In the genomic region with DNA sequence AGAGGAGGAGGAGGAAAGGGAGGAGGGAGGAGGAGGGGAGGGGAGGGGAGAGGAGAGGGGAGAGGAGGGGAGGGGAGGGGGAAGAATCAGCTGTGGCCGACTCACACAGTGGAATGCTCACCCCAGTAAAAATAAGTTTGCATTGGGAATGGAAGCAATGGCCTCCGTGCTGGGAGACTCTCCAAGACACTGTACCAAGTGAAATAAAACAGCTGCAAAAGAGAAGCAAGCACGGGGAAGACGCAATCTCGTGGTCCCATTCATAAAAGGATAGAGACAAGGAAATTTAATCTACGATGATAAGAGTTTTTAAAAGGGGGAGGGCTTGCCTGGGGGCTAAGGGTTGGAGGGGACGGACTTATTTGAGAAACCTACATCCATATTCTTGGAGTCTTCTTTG, we compare ENCODE assay signal across 8 mouse cellular contexts. TPM values are rescaled to one million over a fixed set of nuclear protein-coding genes. Genes with fewer than 3 reads are reported as not detected.
DNase-seq lines count a peak whose midpoint lies in the region; ATAC-seq lines count a peak whose summit lies in the region.

No protein-coding gene starts in this region.

- peak overlapping the region; percentile 83 for H3K27ac ChIP-seq in heart, embryonic 13.5 days (replicated peaks)
- H3K27ac ChIP-seq in neural tube, embryonic 15.5 days (replicated peaks): no peak overlapping the region

- H3K9ac ChIP-seq in heart, embryonic 13.5 days: peak overlapping the region; percentile 78
- H3K9ac ChIP-seq in neural tube, embryonic 15.5 days (replicated peaks): no peak overlapping the region

- H3K4me1 ChIP-seq in heart, embryonic 13.5 days: peaks cover 57% of the 10 kb centered on the region
- H3K4me1 ChIP-seq in neural tube, embryonic 15.5 days: peaks cover 15% of the 10 kb centered on the region

- no peak for ATAC-seq in heart, embryonic 13.5 days (ENCODE audit: extremely low read depth, insufficient number of reproducible peaks, low FRiP score, low TSS enrichment)
- 0 out of 2 replicates have a peak, but pooled peaks have one; percentile 7 for ATAC-seq in neural tube, embryonic 15.5 days (ENCODE audit: low FRiP score)

- H3K27me3 ChIP-seq in heart, embryonic 13.5 days (replicated peaks): no peaks in the 10 kb centered on the region
- peaks cover 11% of the 10 kb centered on the region; the same call in 1 of the 2 replicates for H3K27me3 ChIP-seq in neural tube, embryonic 15.5 days (replicated peaks)

- peak overlapping the region; percentile 80 for H3K4me2 ChIP-seq in heart, embryonic 13.5 days
- H3K4me2 ChIP-seq in neural tube, embryonic 15.5 days: peak overlapping the region; percentile 61

- peak overlapping the region; percentile 50 for H3K4me3 ChIP-seq in heart, embryonic 13.5 days
- peak overlapping the region; percentile 40; the same call in 1 of the 2 replicates for H3K4me3 ChIP-seq in neural tube, embryonic 15.5 days (replicated peaks)

- H3K36me3 ChIP-seq in heart, embryonic 13.5 days: no peaks in the 10 kb centered on the region
- H3K36me3 ChIP-seq in neural tube, embryonic 15.5 days: no peaks in the 10 kb centered on the region

- peak; percentile 7 for DNase-seq in kidney, adult 18-20 months
- no peak for DNase-seq in kidney, adult 11 months
- peak; percentile 45 to 69 for DNase-seq in kidney, postnatal 4 days
- DNase-seq in cerebellum, adult 9-11 months: no peak
- DNase-seq in testis, postnatal 14 days (ENCODE audit: low spot score): no peak
- no peak for DNase-seq in spleen, adult 12 weeks (ENCODE audit: low spot score)

- 10% methylated on average over 7 of the region's 7 CpGs for WGBS in heart, embryonic 13.5 days
- WGBS in neural tube, embryonic 15.5 days: 39% methylated on average over 7 of the region's 7 CpGs

- no peaks in the 10 kb centered on the region for H3K9me3 ChIP-seq in heart, embryonic 13.5 days
- H3K9me3 ChIP-seq in neural tube, embryonic 15.5 days (replicated peaks): no peaks in the 10 kb centered on the region

RNA-seq across cellular contexts. Expression of a gene that starts 36.9 kb away (rescaled TPM):
- not detected in 2 replicates for polyA plus RNA-seq in heart, embryonic 13.5 days (2015; fragmentation: Nextera tagmentation; extraction: Ambion mirVana)
- not detected in 2 replicates for polyA plus RNA-seq in neural tube, embryonic 15.5 days (2015; fragmentation: Nextera tagmentation; extraction: Ambion mirVana)

Comparison
In these comparisons a context has a peak if more than half of its experiments do, and no peak if none do; other contexts are left out.
1. DNase-seq: peak in kidney, adult 18-20 months (single experiment) and kidney, postnatal 4 days (2 of 2); none in kidney, adult 11 months (single experiment), cerebellum, adult 9-11 months (single experiment), testis, postnatal 14 days (single experiment) and spleen, adult 12 weeks (single experiment).